Mouse (Mus musculus): Measurements from ENCODE around the gene Ccdc171. TPM values are rescaled to one million over a fixed set of nuclear protein-coding genes. Genes with fewer than 3 reads are reported as not detected.

Gene Ccdc171
- total and polyA plus RNA-seq, 3 experiments, result 0.45 to 1.2 (median 0.94) TPM

- no peak for DNase-seq
- H3K4me3 ChIP-seq, result no peak overlapping the region
- H3K27me3 ChIP-seq (ENCODE audit: control insufficient read depth, insufficient read depth, low read length), result no peaks in the 10 kb centered on the region
- no peaks in the 10 kb centered on the region for H3K79me2 ChIP-seq (replicated peaks; ENCODE audit: control insufficient read depth, insufficient read depth, low read length)
- H3K36me3 ChIP-seq (ENCODE audit: control insufficient read depth, insufficient read depth, low read length), result no peaks in the 10 kb centered on the region
- no peak for TF ChIP-seq POLR2A (IDR thresholded peaks at IDR 0.05; ENCODE audit: insufficient read depth, low read depth, low read length)
- no peak for TF ChIP-seq CTCF (IDR thresholded peaks at IDR 0.05)
- no peak for TF ChIP-seq EP300 (IDR thresholded peaks at IDR 0.05; ENCODE audit: insufficient read depth, low read depth, low read length)
- H3K9ac ChIP-seq (ENCODE audit: low read depth, low read length), result no peak overlapping the region
- H3K4me1 ChIP-seq (ENCODE audit: control insufficient read depth, insufficient read depth, low read length), result no peaks in the 10 kb centered on the region
- H3K27ac ChIP-seq, result no peak overlapping the region
- intact Hi-C loops (cut with DNase I), result no loop called here
- WGBS, result 79% methylated on average over 4 of the region's 4 CpGs
Measured at GRCm38 (mm10) chr4:83739891-83740277, 214.5 kb downstream of the Ccdc171 start.

GRCm38 (mm10) chr4:83742806-83743460 is 217.6 kb downstream of the Ccdc171 start:
- DNase-seq, result no peak
- no peak overlapping the region for H3K9ac ChIP-seq (ENCODE audit: low read depth, low read length)
- TF ChIP-seq CTCF (IDR thresholded peaks at IDR 0.05), result no peak
- TF ChIP-seq EP300 (IDR thresholded peaks at IDR 0.05; ENCODE audit: insufficient read depth, low read depth, low read length), result no peak
- TF ChIP-seq POLR2A (IDR thresholded peaks at IDR 0.05; ENCODE audit: insufficient read depth, low read depth, low read length), result no peak
- WGBS, result 75% methylated on average over 12 of the region's 12 CpGs
- no peak overlapping the region for H3K4me3 ChIP-seq
- no peaks in the 10 kb centered on the region for H3K79me2 ChIP-seq (replicated peaks; ENCODE audit: control insufficient read depth, insufficient read depth, low read length)
- no peak overlapping the region for H3K27ac ChIP-seq
- H3K36me3 ChIP-seq (ENCODE audit: control insufficient read depth, insufficient read depth, low read length), result no peaks in the 10 kb centered on the region
- intact Hi-C loops (cut with DNase I), result no loop called here
- H3K4me1 ChIP-seq (ENCODE audit: control insufficient read depth, insufficient read depth, low read length), result no peaks in the 10 kb centered on the region
- no peaks in the 10 kb centered on the region for H3K27me3 ChIP-seq (ENCODE audit: control insufficient read depth, insufficient read depth, low read length)

GRCm38 (mm10) chr4:83775136-83775535 is 249.8 kb downstream of the Ccdc171 start:
- Histone ChIP-seq H3K9ac (ENCODE audit: low read depth, low read length) (no peak overlapping the region), H3K4me3 (no peak overlapping the region), H3K36me3 (ENCODE audit: control insufficient read depth, insufficient read depth, low read length) (no peaks in the 10 kb centered on the region), H3K27me3 (ENCODE audit: control insufficient read depth, insufficient read depth, low read length) (no peaks in the 10 kb centered on the region), H3K27ac (no peak overlapping the region), H3K4me1 (ENCODE audit: control insufficient read depth, insufficient read depth, low read length) (no peaks in the 10 kb centered on the region), H3K79me2 (replicated peaks; ENCODE audit: control insufficient read depth, insufficient read depth, low read length) (no peaks in the 10 kb centered on the region)
- DNase-seq, result no peak
- TF ChIP-seq POLR2A (IDR thresholded peaks at IDR 0.05; ENCODE audit: insufficient read depth, low read depth, low read length) (no peak), CTCF (IDR thresholded peaks at IDR 0.05) (no peak), EP300 (IDR thresholded peaks at IDR 0.05; ENCODE audit: insufficient read depth, low read depth, low read length) (no peak)
- intact Hi-C loops (cut with DNase I), result no loop called here
- WGBS, result 91% methylated on average over 6 of the region's 6 CpGs

- Histone ChIP-seq H3K27ac (no peak overlapping the region), H3K27me3 (ENCODE audit: control insufficient read depth, insufficient read depth, low read length) (no peaks in the 10 kb centered on the region), H3K36me3 (ENCODE audit: control insufficient read depth, insufficient read depth, low read length) (no peaks in the 10 kb centered on the region), H3K79me2 (replicated peaks; ENCODE audit: control insufficient read depth, insufficient read depth, low read length) (no peaks in the 10 kb centered on the region), H3K9ac (ENCODE audit: low read depth, low read length) (no peak overlapping the region), H3K4me3 (no peak overlapping the region), H3K4me1 (ENCODE audit: control insufficient read depth, insufficient read depth, low read length) (no peaks in the 10 kb centered on the region)
- TF ChIP-seq EP300 (IDR thresholded peaks at IDR 0.05; ENCODE audit: insufficient read depth, low read depth, low read length), result no peak
- TF ChIP-seq CTCF (IDR thresholded peaks at IDR 0.05), result no peak
- TF ChIP-seq POLR2A (IDR thresholded peaks at IDR 0.05; ENCODE audit: insufficient read depth, low read depth, low read length), result no peak
- DNase-seq, result no peak
- 91% methylated on average over 4 of the region's 4 CpGs for WGBS
- intact Hi-C loops (cut with DNase I), result no loop called here
Measured at GRCm38 (mm10) chr4:83780044-83780443, 254.7 kb downstream of the Ccdc171 start.

GRCm38 (mm10) chr4:83785115-83785514 is 259.8 kb downstream of the Ccdc171 start:
- no peaks in the 10 kb centered on the region for H3K27me3 ChIP-seq (ENCODE audit: control insufficient read depth, insufficient read depth, low read length)
- no peak overlapping the region for H3K27ac ChIP-seq
- no peak overlapping the region for H3K4me3 ChIP-seq
- intact Hi-C loops (cut with DNase I), result no loop called here
- no peak for DNase-seq
- no peaks in the 10 kb centered on the region for H3K36me3 ChIP-seq (ENCODE audit: control insufficient read depth, insufficient read depth, low read length)
- H3K9ac ChIP-seq (ENCODE audit: low read depth, low read length), result no peak overlapping the region
- 82% methylated on average over 2 of the region's 2 CpGs for WGBS
- H3K79me2 ChIP-seq (replicated peaks; ENCODE audit: control insufficient read depth, insufficient read depth, low read length), result no peaks in the 10 kb centered on the region
- H3K4me1 ChIP-seq (ENCODE audit: control insufficient read depth, insufficient read depth, low read length), result no peaks in the 10 kb centered on the region
- TF ChIP-seq POLR2A (IDR thresholded peaks at IDR 0.05; ENCODE audit: insufficient read depth, low read depth, low read length) (no peak), CTCF (IDR thresholded peaks at IDR 0.05) (no peak), EP300 (IDR thresholded peaks at IDR 0.05; ENCODE audit: insufficient read depth, low read depth, low read length) (no peak)

- Histone ChIP-seq H3K27me3 (ENCODE audit: control insufficient read depth, insufficient read depth, low read length) (no peaks in the 10 kb centered on the region), H3K79me2 (replicated peaks; ENCODE audit: control insufficient read depth, insufficient read depth, low read length) (no peaks in the 10 kb centered on the region), H3K4me3 (no peak overlapping the region), H3K27ac (no peak overlapping the region), H3K36me3 (ENCODE audit: control insufficient read depth, insufficient read depth, low read length) (no peaks in the 10 kb centered on the region), H3K9ac (ENCODE audit: low read depth, low read length) (no peak overlapping the region), H3K4me1 (ENCODE audit: control insufficient read depth, insufficient read depth, low read length) (no peaks in the 10 kb centered on the region)
- intact Hi-C loops (cut with DNase I), result loop anchor here (5.0 to 10.0 kb wide), 2 partner anchors 120 to 273 kb away; no protein-coding TSS in a partner anchor
- DNase-seq, result no peak
- TF ChIP-seq POLR2A (IDR thresholded peaks at IDR 0.05; ENCODE audit: insufficient read depth, low read depth, low read length), result no peak
- TF ChIP-seq CTCF (IDR thresholded peaks at IDR 0.05), result no peak
- WGBS, result 69% methylated on average over 13 of the region's 13 CpGs
Measured at GRCm38 (mm10) chr4:83791811-83792210, 266.5 kb downstream of the Ccdc171 start.

All from heart, adult 2 months (tissue).